ENCODE assay signal across 10 mouse cellular contexts in the genomic region with DNA sequence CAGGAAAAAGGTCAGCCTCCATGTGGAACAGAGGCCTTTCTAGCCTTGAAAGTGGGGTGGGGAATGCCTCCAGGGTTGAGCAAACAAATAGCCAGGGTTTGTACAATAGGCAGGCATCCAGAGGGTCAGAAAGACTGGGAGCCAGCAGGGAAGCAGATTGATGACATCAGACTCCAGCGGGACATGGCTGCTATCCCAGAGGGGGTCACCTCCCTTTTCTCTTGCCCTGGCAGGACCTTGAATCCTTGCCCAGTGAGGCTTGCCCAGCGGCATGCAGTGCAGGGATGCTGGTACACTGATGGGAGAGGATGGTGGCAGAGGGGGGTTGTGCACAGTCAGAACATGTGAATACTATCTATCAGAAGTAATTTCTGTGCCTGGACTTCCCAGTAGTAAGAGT. TPM values are rescaled to one million over a fixed set of nuclear protein-coding genes. Genes with fewer than 3 reads are reported as not detected.
DNase-seq lines count a peak whose midpoint lies in the region; ATAC-seq lines count a peak whose summit lies in the region.
"Had no signal": no experiment of that assay in that cellular context is flagged by ENCODE, and none has a peak within 500 bp of the region (broad histone marks: within the 10 kb centered on the region; RNA-seq: fewer than 3 reads in every experiment).

No protein-coding gene starts in this region.

- no peak for DNase-seq in forebrain, embryonic 11.5 days (ENCODE audit: low spot score)
- DNase-seq in right cerebral cortex, adult 18-20 months, result peak; percentile 34
- DNase-seq in right cerebral cortex, postnatal 14 days, result no peak
- peak; percentile 76 for DNase-seq in heart, postnatal 4 days
- DNase-seq in embryo, embryonic 9.5 days (ENCODE audit: extremely low spot score), result no peak
- no peak for DNase-seq in thymus, postnatal 14 days

- peak; percentile 54 for ATAC-seq in forebrain, embryonic 16.5 days
- no peak for ATAC-seq in forebrain, embryonic 11.5 days (replicated peaks; ENCODE audit: low FRiP score)
- ATAC-seq in neural tube, embryonic 14.5 days (ENCODE audit: low read depth), result peak; percentile 44; the same call in 1 of the 2 replicates

- peaks cover 3% of the 10 kb centered on the region; the same call in 1 of the 2 replicates for H3K4me1 ChIP-seq in forebrain, embryonic 16.5 days (replicated peaks; ENCODE audit: control insufficient read depth, insufficient read depth, low read length)
- H3K4me1 ChIP-seq in forebrain, embryonic 11.5 days (replicated peaks; ENCODE audit: control insufficient read depth, insufficient read depth, low read length), result no peaks in the 10 kb centered on the region
- no peaks in the 10 kb centered on the region for H3K4me1 ChIP-seq in neural tube, embryonic 14.5 days (ENCODE audit: control insufficient read depth, insufficient read depth, low read length)

- no peak overlapping the region for H3K27ac ChIP-seq in forebrain, embryonic 16.5 days (ENCODE audit: low read length)
- H3K27ac ChIP-seq in forebrain, embryonic 11.5 days (ENCODE audit: low read depth, low read length), result no peak overlapping the region
- no peak overlapping the region for H3K27ac ChIP-seq in neural tube, embryonic 14.5 days (ENCODE audit: low read depth, low read length)

- no peak overlapping the region for H3K4me2 ChIP-seq in forebrain, embryonic 16.5 days (ENCODE audit: low read length)
- H3K4me2 ChIP-seq in forebrain, embryonic 11.5 days (ENCODE audit: low read depth, low read length, severe bottlenecking), result no peak overlapping the region
- no peak overlapping the region for H3K4me2 ChIP-seq in neural tube, embryonic 14.5 days (ENCODE audit: low read depth, low read length)

- 27% methylated on average over 2 of the region's 2 CpGs for WGBS in forebrain, embryonic 16.5 days
- WGBS in forebrain, embryonic 11.5 days, result 57% methylated on average over 2 of the region's 2 CpGs
- 44% methylated on average over 2 of the region's 2 CpGs for WGBS in neural tube, embryonic 14.5 days

- no peaks in the 10 kb centered on the region for H3K9me3 ChIP-seq in forebrain, embryonic 16.5 days (ENCODE audit: control insufficient read depth, low read length)
- H3K9me3 ChIP-seq in forebrain, embryonic 11.5 days (ENCODE audit: control insufficient read depth, low read length), result no peaks in the 10 kb centered on the region
- no peaks in the 10 kb centered on the region for H3K9me3 ChIP-seq in neural tube, embryonic 14.5 days (ENCODE audit: control insufficient read depth, low read length)

- H3K36me3 ChIP-seq in forebrain, embryonic 16.5 days (ENCODE audit: control insufficient read depth, insufficient read depth), result no peaks in the 10 kb centered on the region
- no peaks in the 10 kb centered on the region for H3K36me3 ChIP-seq in forebrain, embryonic 11.5 days (ENCODE audit: control insufficient read depth, insufficient read depth, low read length)
- H3K36me3 ChIP-seq in neural tube, embryonic 14.5 days (ENCODE audit: control insufficient read depth, insufficient read depth, low read length), result no peaks in the 10 kb centered on the region

- no peak overlapping the region for H3K9ac ChIP-seq in forebrain, embryonic 16.5 days (replicated peaks; ENCODE audit: low read depth, low read length)
- no peak overlapping the region for H3K9ac ChIP-seq in forebrain, embryonic 11.5 days (ENCODE audit: low read length)
- H3K9ac ChIP-seq in neural tube, embryonic 14.5 days (replicated peaks; ENCODE audit: low read depth, low read length), result no peak overlapping the region

- H3K4me3 ChIP-seq in forebrain, embryonic 16.5 days (replicated peaks; ENCODE audit: low read length), result no peak overlapping the region
- H3K4me3 ChIP-seq in forebrain, embryonic 11.5 days (ENCODE audit: low read depth, low read length), result no peak overlapping the region
- no peak overlapping the region for H3K4me3 ChIP-seq in neural tube, embryonic 14.5 days (ENCODE audit: low read depth, low read length)
- H3K4me3 ChIP-seq: myocyte had no signal

- no peaks in the 10 kb centered on the region for H3K27me3 ChIP-seq in forebrain, embryonic 16.5 days (replicated peaks; ENCODE audit: control insufficient read depth, insufficient read depth, low read length)
- H3K27me3 ChIP-seq in forebrain, embryonic 11.5 days (ENCODE audit: control insufficient read depth, insufficient read depth, low read length), result no peaks in the 10 kb centered on the region
- no peaks in the 10 kb centered on the region for H3K27me3 ChIP-seq in neural tube, embryonic 14.5 days (ENCODE audit: control insufficient read depth, insufficient read depth, low read length)
- H3K27me3 ChIP-seq: CH12.LX had no signal

RNA-seq across cellular contexts. Expression of gene Slc13a4, which starts 10.9 kb away (rescaled TPM):
- 4.6 and 5.6 TPM in 2 replicates for polyA plus RNA-seq in forebrain, embryonic 16.5 days (2015; fragmentation: Nextera tagmentation; extraction: Ambion mirVana)
- 0.15 and 0.32 TPM in 2 replicates for polyA plus RNA-seq in forebrain, embryonic 11.5 days (2014; fragmentation: Nextera tagmentation; extraction: Ambion mirVana)
- total RNA-seq in heart, postnatal 4 days (2021), result under 1 TPM; 0.14 to 0.19 TPM
- 0.15 and 3.1 TPM in 2 replicates for polyA plus RNA-seq in neural tube, embryonic 14.5 days (2014; fragmentation: Nextera tagmentation; extraction: Ambion mirVana)
- total RNA-seq: CH12.LX had no signal

RNA-seq across cellular contexts. Expression of gene Fam180a, which starts 28.9 kb away (rescaled TPM):
- 1.0 and 1.6 TPM in 2 replicates for polyA plus RNA-seq in forebrain, embryonic 16.5 days (2015; fragmentation: Nextera tagmentation; extraction: Ambion mirVana)
- polyA plus RNA-seq in forebrain, embryonic 11.5 days (2014; fragmentation: Nextera tagmentation; extraction: Ambion mirVana), result not detected in 2 replicates
- under 1 TPM; 0.43 TPM for total RNA-seq in heart, postnatal 4 days (2021)
- polyA plus RNA-seq in neural tube, embryonic 14.5 days (2014; fragmentation: Nextera tagmentation; extraction: Ambion mirVana), result 0.93 TPM in 1 of 2 replicates, not detected in the other
- total RNA-seq: CH12.LX had no signal

Comparison
In these comparisons a context has a peak if more than half of its experiments do, and no peak if none do; other contexts are left out.
1. DNase-seq: peak in right cerebral cortex, adult 18-20 months (single experiment) and heart, postnatal 4 days (single experiment); none in forebrain, embryonic 11.5 days (single experiment), right cerebral cortex, postnatal 14 days (single experiment), embryo, embryonic 9.5 days (single experiment) and thymus, postnatal 14 days (single experiment).